Mouse (Mus musculus) thymus, postnatal 14 days (tissue): ENCODE data around the gene Upk3bl.
"Not testable (repeated sequence)": the region's sequence is repeated elsewhere in the genome, so short reads cannot be mapped to it uniquely, and the experiment has no call there.

Experiments
- DNase-seq: peaks from one replicate; pipeline ENCODE4 v3.0.0; 2021

Gene Upk3bl

DNA sequence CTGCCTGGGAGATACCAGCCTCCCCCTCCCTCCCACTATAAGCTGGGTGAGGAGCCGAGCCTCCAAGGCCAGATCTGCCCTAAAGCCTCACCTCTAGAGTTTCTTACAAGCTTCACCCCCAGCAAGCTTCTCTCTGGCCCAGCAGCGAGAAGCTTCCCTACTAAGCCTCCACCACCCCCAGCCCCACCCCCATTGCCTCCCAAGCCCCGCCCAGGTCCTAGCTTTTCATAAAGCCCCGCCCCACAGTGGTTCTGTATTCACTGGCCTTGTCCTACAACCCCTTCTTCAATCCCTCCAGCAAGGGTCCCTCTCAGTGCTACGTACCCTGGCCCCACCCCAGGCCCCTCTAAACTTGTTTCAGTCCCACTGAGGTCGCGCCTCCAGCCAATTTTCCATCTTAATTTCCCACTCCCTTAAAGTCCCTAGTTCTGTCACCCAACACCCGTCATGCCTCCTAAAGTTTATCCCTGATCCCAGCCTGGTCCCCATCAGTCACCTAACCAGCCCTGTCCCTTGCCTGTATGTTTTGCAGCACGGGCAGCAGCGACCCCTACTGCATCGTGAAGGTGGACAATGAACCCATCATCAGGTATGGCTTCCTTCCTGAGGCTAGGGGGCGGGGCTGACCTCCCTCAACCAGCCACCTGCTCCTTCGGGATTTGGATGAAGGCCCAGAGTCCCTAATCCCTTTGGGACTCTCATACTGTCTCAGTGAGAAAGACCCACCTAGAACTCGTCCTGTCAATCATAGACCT is 34.7 kb downstream of the Upk3bl start:
- no peak for DNase-seq

- peak; percentile 73 for DNase-seq
Measured at GRCm38 (mm10) chr5:136091927-136092326, 37.6 kb downstream of the Upk3bl start.

- DNase-seq: no peak
Measured at GRCm38 (mm10) chr5:136094249-136095010, 40.1 kb downstream of the Upk3bl start.

GRCm38 (mm10) chr5:136095089-136095488 is 40.8 kb downstream of the Upk3bl start:
- no peak for DNase-seq

DNA sequence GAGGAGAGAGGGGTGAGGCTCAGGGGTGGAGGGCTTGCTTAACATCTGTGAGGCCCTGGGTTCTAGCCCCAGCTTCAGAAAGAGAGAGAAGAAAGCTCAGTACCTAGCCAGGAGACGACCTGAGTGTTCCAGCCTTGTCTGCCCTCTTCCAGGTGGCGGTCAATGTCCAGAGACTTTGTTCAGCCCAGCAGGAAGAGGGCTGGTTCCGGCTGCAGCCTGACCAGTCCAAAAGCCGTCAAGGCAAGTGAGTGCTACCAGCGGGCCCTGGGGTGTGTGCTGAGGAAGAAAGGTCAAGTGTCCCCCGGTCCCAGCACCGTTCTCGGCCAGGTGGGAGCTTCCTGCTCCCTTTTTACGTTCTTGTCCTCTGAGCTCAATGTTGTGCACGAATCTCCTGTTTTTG is 44.2 kb downstream of the Upk3bl start:
- no peak for DNase-seq

DNA sequence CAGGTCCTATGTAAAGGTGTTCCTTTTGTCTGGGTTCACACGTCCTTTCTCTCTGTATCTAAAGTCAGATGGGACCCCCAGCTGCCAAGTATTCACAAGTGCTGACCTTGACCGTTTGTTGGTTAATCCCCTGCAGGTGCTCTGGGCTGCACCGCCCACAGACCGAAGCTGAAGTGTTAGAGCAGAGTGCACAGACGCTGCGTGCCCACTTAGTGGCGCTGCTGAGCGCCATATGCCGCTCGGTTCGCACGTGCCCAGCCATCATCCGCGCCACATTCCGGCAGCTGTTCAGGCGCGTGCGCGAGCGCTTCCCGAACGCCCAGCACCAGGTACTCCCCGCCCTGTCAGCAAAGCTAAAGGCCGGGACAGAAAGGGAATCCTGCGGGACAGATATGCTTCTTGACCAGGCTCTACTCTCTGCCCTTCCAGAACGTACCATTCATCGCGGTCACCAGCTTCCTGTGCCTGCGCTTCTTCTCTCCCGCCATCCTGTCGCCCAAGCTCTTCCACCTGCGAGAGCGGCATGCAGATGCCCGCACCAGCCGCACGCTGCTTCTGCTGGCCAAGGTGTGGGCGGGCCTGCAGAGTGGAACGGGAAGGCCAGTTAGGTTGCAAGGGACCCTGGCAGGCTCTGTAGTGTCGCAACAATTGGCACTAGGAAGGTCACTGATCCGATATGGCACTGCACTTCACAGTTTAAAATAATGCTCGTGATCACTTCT is 48.0 kb downstream of the Upk3bl start:
- DNase-seq: peak; percentile 82

DNA sequence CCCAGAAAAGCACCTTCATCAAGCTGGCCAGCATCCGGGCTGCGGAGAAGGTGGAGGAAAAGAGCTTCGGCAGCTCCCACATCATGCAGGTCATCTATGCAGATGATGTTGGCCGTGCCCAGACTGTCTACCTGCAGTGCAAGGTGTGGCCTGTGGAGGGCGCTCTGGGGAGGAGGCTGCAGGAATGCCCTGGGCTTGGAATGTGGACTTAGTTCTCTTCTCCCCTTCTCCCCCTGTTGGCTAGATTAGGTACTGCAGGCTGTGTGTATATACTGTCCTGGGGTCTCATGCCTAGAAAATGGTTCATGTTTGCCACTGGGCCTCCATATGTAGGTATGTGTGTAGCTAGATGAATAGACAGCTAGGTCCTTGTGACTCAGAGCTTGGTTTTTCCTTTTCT is 50.2 kb downstream of the Upk3bl start:
- peak; percentile 36 for DNase-seq

- DNase-seq: no peak
Measured at GRCm38 (mm10) chr5:136108486-136108885, 54.2 kb downstream of the Upk3bl start.

DNA sequence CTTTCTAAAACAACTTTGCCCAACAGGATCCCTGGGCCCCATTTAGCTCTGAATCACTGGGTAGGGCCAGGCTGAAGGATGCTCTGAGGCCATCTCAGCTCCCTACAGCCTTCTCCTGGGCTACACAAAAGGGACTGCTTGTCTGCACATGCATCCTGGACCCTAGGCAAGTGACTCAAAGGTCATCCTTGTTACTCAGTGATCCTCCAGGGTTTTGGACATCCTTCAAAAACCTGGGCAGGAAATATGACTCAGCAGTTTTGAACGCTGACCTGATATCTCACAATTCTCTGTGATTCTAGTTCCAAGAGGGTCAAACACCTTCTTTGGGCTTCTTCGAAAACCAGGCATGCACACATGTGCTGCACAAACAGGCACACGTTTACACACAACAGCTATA is 54.8 kb downstream of the Upk3bl start:
- no peak for DNase-seq

DNA sequence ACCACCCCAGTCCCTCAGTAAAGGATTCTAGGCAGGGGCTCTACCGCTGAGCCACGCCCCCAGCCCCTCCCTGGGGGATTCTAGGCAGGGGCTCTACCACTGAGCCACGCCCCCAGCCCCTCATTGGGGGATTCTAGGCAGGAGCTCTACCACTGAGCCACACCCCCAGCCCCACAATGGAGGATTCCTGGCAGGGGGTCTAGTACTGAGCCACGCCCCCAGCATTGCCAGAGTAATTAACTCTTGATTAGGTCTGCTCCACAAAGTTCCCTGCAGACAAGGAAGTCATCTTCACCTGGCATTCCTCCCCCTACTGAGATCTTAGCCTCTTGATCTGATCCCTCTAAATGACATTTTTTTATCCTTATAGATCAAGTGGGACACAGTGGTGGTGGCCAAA is 59.3 kb downstream of the Upk3bl start:
- not testable (repeated sequence) for DNase-seq
